21 mouse cellular contexts compared by ENCODE assay signal in genomic region chr12:91759836-91760235, GRCm38 (mm10). TPM values are rescaled to one million over a fixed set of nuclear protein-coding genes. Genes with fewer than 3 reads are reported as not detected.
A peak's percentile ranks its signal among the peaks of the same experiment; 100 is the strongest.
DNase-seq lines count a peak whose midpoint lies in the region; ATAC-seq and TF ChIP-seq lines count a peak whose summit lies in the region.
"Had no signal": no experiment of that assay in that cellular context is flagged by ENCODE, and none has a peak within 500 bp of the region (broad histone marks: within the 10 kb centered on the region; RNA-seq: fewer than 3 reads in every experiment).

No protein-coding gene starts in this region.

- H3K9me3 ChIP-seq in lung, postnatal 0 days (ENCODE audit: low read length), result no peaks in the 10 kb centered on the region
- H3K9me3 ChIP-seq: embryonic facial prominence, embryonic 10.5 days; embryonic facial prominence, embryonic 12.5 days; forebrain, embryonic 13.5 days; forebrain, embryonic 15.5 days; G1E had no signal

- intact Hi-C loops in gastrocnemius, adult 2 months (cut with DNase I), result no loop called here

- H3K4me3 ChIP-seq in gastrocnemius, adult 2 months, result no peak overlapping the region
- H3K4me3 ChIP-seq in lung, postnatal 0 days (ENCODE audit: low read depth, low read length), result no peak overlapping the region
- H3K4me3 ChIP-seq: embryonic facial prominence, embryonic 10.5 days; embryonic facial prominence, embryonic 12.5 days; forebrain, embryonic 13.5 days; forebrain, embryonic 15.5 days had no signal

- peak; percentile 78 to 81 for DNase-seq in cerebellum, postnatal 10 days
- DNase-seq in cerebellum, adult 11-12 months, result no peak
- no peak for DNase-seq in gastrocnemius, adult 2 months
- no peak for DNase-seq in gastrocnemius, adult 8-10 months (ENCODE audit: low spot score in 2 of 2)
- peak; percentile 36 for DNase-seq in lung, postnatal 0 days (ENCODE audit: low spot score)
- no peak for DNase-seq in lung, postnatal 14 days
- DNase-seq: adrenal gland, adult 8-10 months; adrenal gland, postnatal 14 days; adrenal gland, postnatal 36 days; B cell, adult 2 months; cerebellum, adult 18-20 months; cerebellum, adult 9-10 months; forebrain, postnatal 0 days had no signal

- TF ChIP-seq CTCF in gastrocnemius, adult 2 months (IDR thresholded peaks at IDR 0.05), result no peak
- no peak for TF ChIP-seq CTCF in lung, postnatal 0 days (IDR thresholded peaks at IDR 0.05)

- peaks cover 6% of the 10 kb centered on the region; the same call in 1 of the 2 replicates for H3K4me1 ChIP-seq in lung, postnatal 0 days (ENCODE audit: insufficient read depth, low read depth, low read length)
- H3K4me1 ChIP-seq: forebrain, embryonic 15.5 days had no signal

- H3K27ac ChIP-seq in gastrocnemius, adult 2 months, result peak overlapping the region; percentile 28; the same call in 1 of the 2 replicates
- H3K27ac ChIP-seq in lung, postnatal 0 days (ENCODE audit: low read length), result no peak overlapping the region
- H3K27ac ChIP-seq: embryonic facial prominence, embryonic 10.5 days; embryonic facial prominence, embryonic 12.5 days; forebrain, embryonic 13.5 days; forebrain, embryonic 15.5 days had no signal

- no peak overlapping the region for H3K9ac ChIP-seq in lung, postnatal 0 days (replicated peaks; ENCODE audit: low read depth)
- H3K9ac ChIP-seq: embryonic facial prominence, embryonic 12.5 days; forebrain, embryonic 13.5 days; forebrain, embryonic 15.5 days; forebrain, postnatal 0 days had no signal

- ATAC-seq in lung, postnatal 0 days, result no peak
- ATAC-seq: activated CD4-positive, CD25-positive, alpha-beta regulatory T cell, adult 4 months; CD4-positive, CD25-positive, alpha-beta regulatory T cell, adult 4 months; forebrain, embryonic 13.5 days; forebrain, embryonic 15.5 days; forebrain, postnatal 0 days; Patski had no signal

- no peaks in the 10 kb centered on the region for H3K27me3 ChIP-seq in lung, postnatal 0 days (replicated peaks; ENCODE audit: insufficient read depth, low read length)
- H3K27me3 ChIP-seq: embryonic facial prominence, embryonic 12.5 days; forebrain, embryonic 13.5 days; forebrain, embryonic 15.5 days; Patski had no signal

- no peaks in the 10 kb centered on the region for H3K36me3 ChIP-seq in lung, postnatal 0 days (ENCODE audit: insufficient read depth, low read length)
- H3K36me3 ChIP-seq: embryonic facial prominence, embryonic 10.5 days; embryonic facial prominence, embryonic 12.5 days; forebrain, embryonic 15.5 days had no signal

- TF ChIP-seq EP300 in lung, postnatal 0 days (IDR thresholded peaks at IDR 0.05), result no peak

- 63% methylated on average over 3 of the region's 3 CpGs for WGBS in lung, postnatal 0 days

- H3K4me2 ChIP-seq in lung, postnatal 0 days (replicated peaks; ENCODE audit: low read depth, low read length), result no peak overlapping the region
- H3K4me2 ChIP-seq: embryonic facial prominence, embryonic 12.5 days; forebrain, embryonic 13.5 days; forebrain, embryonic 15.5 days had no signal

RNA-seq across cellular contexts. Expression of gene Ston2, which starts 28.4 kb away (rescaled TPM):
- 10 to 100 TPM; 53.3 to 61.6 TPM for total RNA-seq in gastrocnemius, adult 2 months (2021)
- total RNA-seq in gastrocnemius, adult 8-10 months (2022), result 10 to 100 TPM; 51.5 to 79.1 (median 69.6) TPM
- polyA plus RNA-seq in lung, postnatal 0 days (2015; fragmentation: Nextera tagmentation; extraction: Ambion mirVana), result 6.2 and 6.8 TPM in 2 replicates

Comparison
In these comparisons a context has a peak if more than half of its experiments do, and no peak if none do; other contexts are left out.
1. DNase-seq: peak in cerebellum, postnatal 10 days (2 of 2) and lung, postnatal 0 days (single experiment); none in cerebellum, adult 11-12 months (single experiment), gastrocnemius, adult 2 months (single experiment), gastrocnemius, adult 8-10 months (0 of 2) and lung, postnatal 14 days (single experiment).